Mouse (Mus musculus) MEL (cell line): ENCODE measurements at regions not wholly inside any gene's neighbourhood (a gene's known extent, or its start where the extent isn't known, plus 50 kb on each side); places are given as distances from the start of the nearest gene placed in this dataset.

Experiments
- DNase-seq: peaks from one replicate; pipeline ENCODE4 v3.0.0; 2011; ENCODE audit warnings: low read depth, low spot score
- H3K27ac ChIP-seq: 2 replicates; pipeline ENCODE4 v1.5.1; 2012; ENCODE audit warnings: low read depth, mild to moderate bottlenecking, control low read depth, low read length, moderate library complexity; ENCODE audit not compliant: control insufficient read depth
- H3K27me3 ChIP-seq, 2 experiments: fragments of 150-350 bp in 1 of 2; sonication (generic) in 1 of 2; 2 replicates each; pipeline ENCODE4 v1.6.1; 2012; ENCODE audit warnings: low read length in 2 of 2, mild to moderate bottlenecking in 2 of 2, improper control_type of control experiment in 1 of 2, moderate library complexity in 1 of 2; ENCODE audit not compliant: insufficient read depth in 2 of 2, control insufficient read depth in 1 of 2
- H3K36me3 ChIP-seq, 2 experiments: 2 replicates each; pipeline ENCODE4 v1.6.1; 2012 to 2014; ENCODE audit warnings: low read length in 2 of 2, improper control_type of control experiment in 1 of 2, inconsistent platforms in 1 of 2, mild to moderate bottlenecking in 1 of 2; ENCODE audit not compliant: insufficient read depth in 2 of 2, control insufficient read depth in 1 of 2
- H3K4me1 ChIP-seq, 2 experiments: fragments of 150-350 bp in 1 of 2; sonication (generic) in 1 of 2; 2 replicates each; pipeline ENCODE4 v1.6.1; 2012; ENCODE audit warnings: low read length in 2 of 2, improper control_type of control experiment in 1 of 2, mild to moderate bottlenecking in 1 of 2; ENCODE audit not compliant: insufficient read depth in 2 of 2, control insufficient read depth in 1 of 2
- H3K4me3 ChIP-seq, 2 experiments: fragments of 150-350 bp in 1 of 2; sonication (generic) in 1 of 2; 2 replicates each; pipeline ENCODE4 v1.5.1; 2012; ENCODE audit warnings: low read depth in 2 of 2, low read length in 2 of 2, mild to moderate bottlenecking in 2 of 2, moderate library complexity in 2 of 2, control low read depth in 1 of 2, improper control_type of control experiment in 1 of 2; ENCODE audit not compliant: control insufficient read depth in 1 of 2, insufficient read depth in 1 of 2
- H3K79me2 ChIP-seq: 2 replicates; pipeline ENCODE4 v1.6.1; 2012; ENCODE audit warnings: mild to moderate bottlenecking, low read length, moderate library complexity; ENCODE audit not compliant: control insufficient read depth, poor library complexity, insufficient read depth
- H3K9ac ChIP-seq: 2 replicates; pipeline ENCODE4 v1.6.1; 2012; ENCODE audit warnings: low read depth, mild to moderate bottlenecking, control low read depth, low read length, moderate library complexity; ENCODE audit not compliant: control insufficient read depth, poor library complexity, severe bottlenecking
- H3K9me3 ChIP-seq: fragments of 150-350 bp; sonication (generic); replicated peaks from 2 replicates; pipeline ENCODE4 v1.6.1; 2012; ENCODE audit warnings: mild to moderate bottlenecking, low read length, improper control_type of control experiment, moderate library complexity; ENCODE audit not compliant: insufficient read depth
- ELF1 ChIP-seq: IDR thresholded peaks from 2 replicates; pipeline ENCODE4 v1.6.1; 2014; ENCODE audit warnings: low read depth, mild to moderate bottlenecking, inconsistent platforms, low read length, improper control_type of control experiment, moderate library complexity
- ETS1 ChIP-seq: IDR thresholded peaks from 2 replicates; pipeline ENCODE4 v1.6.1; 2012; ENCODE audit warnings: low read depth, mild to moderate bottlenecking, inconsistent platforms, low read length, improper control_type of control experiment, moderate library complexity
- HCFC1 ChIP-seq: IDR thresholded peaks from 2 replicates; pipeline ENCODE4 v1.6.1; 2012; ENCODE audit warnings: low read depth, mild to moderate bottlenecking, inconsistent platforms, low read length, improper control_type of control experiment, moderate library complexity
- MXI1 ChIP-seq: IDR thresholded peaks from 2 replicates; pipeline ENCODE4 v1.6.1; 2011; ENCODE audit warnings: mild to moderate bottlenecking, low read depth, low read length, improper control_type of control experiment
- MYB ChIP-seq: IDR thresholded peaks from 2 replicates; pipeline ENCODE4 v1.6.1; 2011; ENCODE audit warnings: mild to moderate bottlenecking, low read depth, low read length, improper control_type of control experiment
- POLR2AphosphoS5 ChIP-seq: IDR thresholded peaks from 2 replicates; pipeline ENCODE4 v1.6.1; 2012; ENCODE audit warnings: low read depth, borderline replicate concordance, mild to moderate bottlenecking, inconsistent platforms, low read length, moderate library complexity, mixed read lengths
- RAD21 ChIP-seq: IDR thresholded peaks from 2 replicates; pipeline ENCODE4 v1.6.1; 2011; ENCODE audit warnings: mild to moderate bottlenecking, low read depth, low read length, improper control_type of control experiment
- RCOR1 ChIP-seq: IDR thresholded peaks from 2 replicates; pipeline ENCODE4 v1.6.1; 2012; ENCODE audit warnings: low read depth, mild to moderate bottlenecking, inconsistent platforms, low read length, improper control_type of control experiment
- SIN3A ChIP-seq: IDR thresholded peaks from 2 replicates; pipeline ENCODE4 v1.6.1; 2012; ENCODE audit warnings: low read length, improper control_type of control experiment, inconsistent platforms
- TBP ChIP-seq: IDR thresholded peaks from 2 replicates; pipeline ENCODE4 v1.8.0; 2011; ENCODE audit warnings: low read depth, low read length, improper control_type of control experiment
- TCF12 ChIP-seq: IDR thresholded peaks from 2 replicates; pipeline ENCODE4 v1.6.1; 2014; ENCODE audit warnings: low read depth, mild to moderate bottlenecking, inconsistent platforms, low read length, improper control_type of control experiment, moderate library complexity
- UBTF ChIP-seq: IDR thresholded peaks from 2 replicates; pipeline ENCODE4 v1.6.1; 2012; ENCODE audit warnings: low read depth, mild to moderate bottlenecking, inconsistent platforms, low read length, improper control_type of control experiment, moderate library complexity, borderline replicate concordance; ENCODE audit not compliant: insufficient read depth
- ZKSCAN1 ChIP-seq: IDR thresholded peaks from 2 replicates; pipeline ENCODE4 v1.6.1; 2012; ENCODE audit warnings: low read depth, mild to moderate bottlenecking, inconsistent platforms, low read length, improper control_type of control experiment, moderate library complexity
- ZMIZ1 ChIP-seq: IDR thresholded peaks from 2 replicates; pipeline ENCODE4 v1.6.1; 2012; ENCODE audit warnings: low read depth, mild to moderate bottlenecking, inconsistent platforms, low read length, improper control_type of control experiment, moderate library complexity
- ZNF384 ChIP-seq: IDR thresholded peaks from 2 replicates; pipeline ENCODE4 v1.6.1; 2012; ENCODE audit warnings: low read depth, mild to moderate bottlenecking, inconsistent platforms, low read length, improper control_type of control experiment

GRCm38 (mm10) chr14:55406146-55406545, 72.4 kb upstream of the Dhrs4 start:
- TF ChIP-seq MXI1, result no peak
- TF ChIP-seq SIN3A, result no peak
- TF ChIP-seq TBP, result no peak
- no peak for TF ChIP-seq RAD21
- no peak for TF ChIP-seq HCFC1
- TF ChIP-seq RCOR1, result no peak
- TF ChIP-seq ZNF384, result no peak
- no peak for TF ChIP-seq ETS1
- TF ChIP-seq TCF12, result no peak
- no peak for TF ChIP-seq MYB
- TF ChIP-seq ZKSCAN1, result no peak
- TF ChIP-seq UBTF, result no peak
- TF ChIP-seq POLR2AphosphoS5, result no peak
- no peak for TF ChIP-seq ZMIZ1
- no peak for TF ChIP-seq ELF1
- TF ChIP-seq, all 39 proteins: peak for 0
- Histone ChIP-seq H3K9me3 (no peaks in the 10 kb centered on the region), H3K4me3 (no peak overlapping the region), H3K79me2 (no peaks in the 10 kb centered on the region), H3K9ac (no peak overlapping the region), H3K27ac (no peak overlapping the region), H3K36me3 (no peaks in the 10 kb centered on the region), H3K4me1 (no peaks in the 10 kb centered on the region), H3K27me3 (peaks cover 0 to 4% of the 10 kb centered on the region in 2 experiments; a peak in 1 of 4 replicates)
- no peak for DNase-seq
